Mouse (Mus musculus): Measurements from ENCODE around the gene Syp.

The Syp gene

DNA sequence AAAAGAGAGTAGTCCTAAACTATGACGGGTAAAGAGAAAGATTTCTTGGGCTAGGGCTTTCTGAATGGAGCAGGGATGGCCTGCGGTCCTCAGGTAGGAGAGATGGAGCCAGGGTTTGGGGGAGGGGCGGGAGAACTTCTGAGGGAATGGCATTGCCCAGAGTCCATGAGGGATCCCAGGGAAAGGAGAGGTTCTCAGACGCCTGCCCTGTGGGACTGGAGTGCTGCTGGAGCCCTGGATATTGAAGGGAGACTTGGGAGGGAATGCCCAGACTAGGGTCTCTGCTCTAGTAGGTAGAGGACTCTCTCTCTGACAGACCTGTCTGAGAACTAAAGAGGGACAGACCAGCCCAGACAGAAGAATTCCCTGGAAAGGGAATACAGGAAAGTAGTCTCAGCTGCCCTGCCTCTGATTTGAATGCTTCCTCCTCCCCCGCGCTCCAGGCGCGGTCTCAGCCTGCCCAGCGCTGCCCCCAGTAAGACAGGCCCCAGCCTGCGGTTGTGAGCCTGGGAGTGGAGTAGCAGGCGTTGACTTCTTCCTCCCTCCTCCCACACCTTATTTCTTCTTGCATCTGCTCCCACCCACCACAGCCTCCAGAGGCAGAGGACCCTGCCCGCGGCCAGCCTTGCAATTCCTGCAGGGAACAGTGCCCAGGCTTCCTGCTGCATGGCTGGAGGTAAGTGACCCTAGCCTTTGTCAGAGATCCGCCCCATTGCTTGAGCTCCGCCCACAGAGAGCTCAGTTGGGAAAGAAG, 19.9 kb downstream of the Syp start:
- ChIA-PET POLR2A (interaction anchor here in 3 of 4 experiments (0.6 to 2.0 kb wide), 21 partner anchors 7 to 394 kb away, joined by 3 to 27 read pairs (median 4); partner anchors contain the start of genes Plp2 (in 2 of the 3), Gripap1 (in 1 of the 3), Otud5 (in 1 of the 3) and Ppp1r3f (in 1 of the 3)), CTCF (interaction anchor here in 2 of 4 experiments (0.5 to 1.6 kb wide), 8 partner anchors 10 to 35 kb away, joined by 3 to 11 read pairs (median 3); partner anchors contain the start of gene Plp2 (in 1 of the 2))

DNA sequence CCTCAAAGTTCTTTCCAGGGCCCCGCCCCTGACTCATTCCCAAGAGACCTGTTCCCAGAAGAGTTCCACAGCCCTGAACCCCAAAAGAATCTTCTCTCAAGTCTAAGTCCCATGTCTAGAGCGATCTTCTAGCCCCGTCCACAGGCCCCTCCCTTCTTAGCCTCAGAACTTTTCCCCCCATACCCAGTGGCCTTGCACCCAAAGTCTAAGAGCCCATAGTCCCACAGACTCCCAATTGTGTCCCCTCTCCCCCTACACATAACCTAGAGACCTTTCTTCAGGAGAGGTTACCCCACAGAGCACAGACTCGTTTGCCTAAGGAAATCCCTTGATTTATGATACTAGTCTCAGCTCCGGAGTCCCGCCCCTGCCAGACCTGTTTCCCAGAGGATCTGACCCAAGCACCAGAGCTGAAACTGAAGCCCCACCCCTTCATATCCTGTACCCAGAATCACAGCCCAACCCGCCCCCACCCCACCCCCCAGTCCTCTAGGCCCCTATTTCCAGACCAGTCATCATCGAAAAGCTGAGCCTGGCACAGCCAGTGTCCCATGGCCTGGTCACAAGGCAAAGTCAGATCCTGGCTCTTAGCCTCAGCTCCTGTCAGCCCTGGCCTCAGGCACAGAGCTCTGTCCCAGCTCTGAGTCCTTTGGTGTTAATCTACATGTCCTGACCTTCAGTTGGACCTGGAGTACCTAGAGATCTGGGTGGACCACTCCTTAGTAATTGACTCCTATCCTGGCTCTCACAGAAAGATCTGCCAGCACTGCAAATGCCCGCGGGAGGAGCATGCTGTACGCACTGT, 20.7 kb downstream of the Syp start:
- CTCF ChIA-PET, result interaction anchor here in 2 of 4 experiments (0.5 to 1.6 kb wide), 8 partner anchors 9 to 34 kb away, joined by 3 to 11 read pairs (median 3); partner anchors contain the start of gene Plp2 (in 1 of the 2)
- POLR2A ChIA-PET, result interaction anchor here in 3 of 4 experiments (0.7 to 2.0 kb wide), 20 partner anchors 8 to 394 kb away, joined by 3 to 27 read pairs (median 4); partner anchors contain the start of genes Plp2 (in 2 of the 3), Gpkow (in 1 of the 3), Gripap1 (in 1 of the 3) and Otud5 (in 1 of the 3)

DNA sequence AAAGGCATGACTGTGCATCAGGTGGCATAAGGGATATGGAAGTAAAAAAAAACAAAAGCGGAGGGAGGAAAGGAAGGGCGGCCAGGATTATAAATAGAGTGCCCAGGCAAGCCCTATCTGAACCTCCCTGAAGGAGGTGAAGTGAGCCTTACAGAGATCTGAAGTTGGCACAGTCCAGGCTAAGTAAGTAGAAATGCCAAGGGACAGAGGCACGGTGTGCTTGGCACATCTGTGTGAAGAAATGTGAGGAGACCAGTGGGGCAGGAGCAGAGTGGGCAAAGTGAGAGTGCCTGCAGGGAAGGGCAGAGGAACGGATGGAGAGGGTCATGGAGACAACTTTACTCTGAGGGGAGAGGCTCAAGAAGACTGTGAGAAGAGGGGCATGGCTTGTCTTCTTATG, 22.8 kb downstream of the Syp start:
- ChIA-PET CTCF (interaction anchor here in 1 of 4 experiments (0.6 kb wide), 1 partner anchor 101 kb away, joined by 5 read pairs; no protein-coding TSS in a partner anchor), POLR2A (no interaction called here)

DNA sequence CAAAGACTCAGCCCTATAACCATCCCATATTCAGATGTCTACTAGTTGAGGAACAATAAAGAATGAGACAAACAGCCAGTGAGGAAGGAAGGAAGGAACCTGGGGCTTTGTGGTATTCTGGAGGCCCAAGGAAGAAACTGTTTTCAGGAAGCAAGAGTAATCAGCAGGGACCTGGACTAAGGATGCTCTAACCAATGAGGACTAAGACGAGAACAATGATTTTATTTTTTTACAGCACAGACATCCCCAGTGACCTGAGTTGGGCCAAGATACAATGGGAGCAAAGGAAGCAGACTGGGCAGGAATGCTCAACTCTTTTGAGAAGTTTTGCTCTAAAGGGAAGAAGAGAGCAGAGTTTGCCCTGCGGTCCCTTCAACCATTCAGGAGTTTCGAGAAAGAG, 24.7 kb downstream of the Syp start:
- POLR2A ChIA-PET, result interaction anchor here in 1 of 4 experiments (4.3 kb wide), 1 partner anchor 11 kb away, joined by 21 read pairs; no protein-coding TSS in a partner anchor

GRCm38 (mm10) chrX:7664791-7665190, 26.5 kb downstream of the Syp start:
- ChIA-PET CTCF (no interaction called here), POLR2A (interaction anchor here in 3 of 4 experiments (0.5 to 4.3 kb wide), 8 partner anchors 8 to 283 kb away, joined by 3 to 21 read pairs (median 5); partner anchors contain the start of genes Hdac6 (in 1 of the 3), Praf2 (in 1 of the 3), Prickle3 (in 1 of the 3) and Syp (in 1 of the 3))

More for the DNA sequence above, 24.7 kb downstream of the Syp start:
- CTCF ChIA-PET, result no interaction called here

GRCm38 (mm10) chrX:7665739-7666502, 27.6 kb downstream of the Syp start:
- CTCF ChIA-PET, result no interaction called here
- POLR2A ChIA-PET, result interaction anchor here in 2 of 4 experiments (0.8 to 4.3 kb wide), 7 partner anchors 8 to 92 kb away, joined by 3 to 21 read pairs (median 6); partner anchors contain the start of genes Foxp3 (in 1 of the 2), Ppp1r3f (in 1 of the 2), Praf2 (in 1 of the 2) and Prickle3 (in 1 of the 2)

DNA sequence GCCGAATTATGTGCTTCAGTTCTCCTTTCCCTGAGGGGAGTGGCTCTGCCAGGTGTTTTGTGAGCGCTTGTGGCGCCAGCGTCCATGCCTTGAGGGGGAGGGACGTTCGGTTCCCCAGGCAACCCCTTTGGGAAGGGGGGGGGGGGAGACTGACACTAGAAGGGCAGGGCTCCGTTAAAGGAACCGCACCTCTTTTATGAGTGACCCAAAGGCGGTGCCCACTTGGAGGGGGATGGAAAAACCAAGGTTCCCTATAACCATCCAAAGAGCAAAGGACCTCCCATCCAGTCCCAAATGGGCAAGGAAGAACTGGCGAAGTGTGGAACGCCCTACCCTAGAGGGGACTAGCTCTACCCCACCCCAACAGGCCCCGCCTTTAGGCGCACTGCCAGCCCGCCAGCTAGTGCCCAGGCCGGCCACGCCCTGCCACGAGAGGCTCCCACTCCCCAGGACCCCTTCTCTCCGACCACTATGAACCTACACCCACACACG, 32.2 kb downstream of the Syp start:
- ChIA-PET CTCF (interaction anchor here in 2 of 4 experiments (0.8 to 1.7 kb wide), 4 partner anchors 9 to 25 kb away, joined by 3 to 6 read pairs (median 4); no protein-coding TSS in a partner anchor), POLR2A (interaction anchor here in 3 of 4 experiments (0.8 to 3.2 kb wide), 24 partner anchors 9 to 249 kb away, joined by 3 to 27 read pairs (median 4); partner anchors contain the start of genes Gm45208 (in 1 of the 3), Gpkow (in 1 of the 3), Prickle3 (in 1 of the 3) and Wdr45 (in 1 of the 3))

GRCm38 (mm10) chrX:7670921-7671623, 32.8 kb downstream of the Syp start, which contains the start of gene Plp2:
Plp2 (minus strand) TSS chrX:7671390.
- ChIA-PET CTCF (interaction anchor here in 2 of 4 experiments (0.8 to 1.7 kb wide), 4 partner anchors 9 to 26 kb away, joined by 3 to 6 read pairs (median 4); no protein-coding TSS in a partner anchor), POLR2A (interaction anchor here (0.7 to 3.2 kb wide), 23 partner anchors 8 to 331 kb away, joined by 3 to 27 read pairs (median 4); partner anchors contain the start of genes Prickle3 (in 2 of the 4), Gm45208 (in 1 of the 4) and Gpkow (in 1 of the 4))

- POLR2A ChIA-PET, result interaction anchor here in 3 of 4 experiments (0.7 to 3.7 kb wide), 10 partner anchors 9 to 92 kb away, joined by 3 to 23 read pairs (median 16); partner anchors contain the start of genes Praf2 (in 1 of the 3) and Wdr45 (in 1 of the 3)
- CTCF ChIA-PET, result interaction anchor here in 1 of 4 experiments (0.6 kb wide), 1 partner anchor 105 kb away, joined by 5 read pairs; no protein-coding TSS in a partner anchor
These were observed 34.5 kb downstream of the Syp start for GRCm38 (mm10) chrX:7672739-7673138.

DNA sequence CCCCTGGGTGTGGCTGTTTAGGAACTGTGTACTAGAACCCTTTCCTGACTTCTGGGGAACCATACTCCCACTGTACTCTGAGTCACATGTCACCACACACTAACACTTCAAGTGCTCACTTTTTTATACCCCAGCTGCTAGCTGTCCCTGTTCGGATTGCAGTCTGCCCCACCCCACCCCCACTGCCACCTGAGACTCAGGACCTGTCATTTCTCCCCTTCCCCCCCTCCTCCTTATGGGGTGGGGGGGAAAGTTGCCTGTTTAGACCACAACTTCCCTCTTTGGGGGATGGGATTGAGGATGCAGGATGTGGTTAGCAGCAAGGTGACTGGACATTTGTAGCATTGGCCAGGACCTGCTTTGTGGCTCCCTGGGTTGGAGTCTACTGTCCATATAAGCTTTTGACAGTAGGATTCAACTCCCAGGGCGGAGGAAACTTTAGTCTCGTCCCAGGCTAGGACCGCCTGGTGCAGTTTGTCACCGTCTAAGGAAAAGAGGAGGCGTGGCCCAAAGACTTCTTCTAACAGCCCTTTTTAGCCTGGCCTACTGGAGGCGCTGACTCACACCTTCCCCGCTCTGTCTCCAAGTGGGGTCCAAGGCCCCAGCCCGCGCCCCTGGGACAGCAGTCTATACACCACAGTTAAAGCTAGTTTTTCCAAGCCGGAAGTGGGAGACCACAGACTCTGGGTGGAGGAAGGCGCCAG, 35.5 kb downstream of the Syp start:
- CTCF ChIA-PET, result interaction anchor here in 3 of 4 experiments (0.6 to 2.1 kb wide), 8 partner anchors 15 to 253 kb away, joined by 3 to 11 read pairs (median 5); partner anchors contain the start of gene Ppp1r3f (in 1 of the 3)
- POLR2A ChIA-PET, result interaction anchor here in 3 of 4 experiments (0.5 to 3.7 kb wide), 31 partner anchors 9 to 378 kb away, joined by 3 to 23 read pairs (median 4); partner anchors contain the start of genes Praf2 (in 2 of the 3), Prickle3 (in 2 of the 3), Wdr45 (in 2 of the 3) and Clcn5 (in 1 of the 3)

DNA sequence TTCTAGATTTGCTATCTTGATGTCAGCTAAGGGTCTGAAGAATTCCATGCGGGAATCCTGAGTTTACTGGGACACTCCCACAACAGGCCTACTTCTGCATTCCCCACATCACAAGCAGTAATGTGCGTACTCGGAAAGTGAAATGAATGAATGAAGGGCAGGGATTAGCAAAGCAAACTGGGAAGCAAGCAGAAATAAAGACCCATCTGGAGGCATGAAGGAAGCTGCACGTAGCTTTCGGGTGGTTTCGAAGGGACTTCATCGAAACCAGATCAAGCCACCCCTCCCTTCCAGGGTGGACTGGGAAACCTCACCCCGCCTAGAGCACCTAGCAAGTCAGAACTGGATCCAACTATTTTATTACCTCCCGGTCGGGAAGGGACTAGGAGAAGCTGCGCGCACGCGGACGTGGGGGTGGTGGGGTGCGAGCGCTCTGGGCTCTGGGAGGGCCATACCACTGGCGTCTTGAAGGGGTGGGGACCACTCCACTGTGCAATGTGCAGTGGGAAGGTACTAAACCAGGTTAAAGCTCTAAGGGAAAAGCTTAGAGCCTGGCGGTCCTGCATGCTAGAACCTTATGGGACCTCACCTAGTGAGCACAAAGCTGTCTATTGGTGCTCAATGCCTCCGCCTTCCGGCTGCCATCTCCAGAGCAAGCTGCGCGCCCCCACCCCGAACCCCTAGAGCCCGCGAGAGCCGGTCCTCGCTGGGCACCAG, 36.2 kb downstream of the Syp start:
- CTCF ChIA-PET, result interaction anchor here (0.6 to 2.1 kb wide), 11 partner anchors 12 to 253 kb away, joined by 3 to 11 read pairs (median 4); partner anchors contain the start of genes Ppp1r3f (in 1 of the 4) and Wdr45 (in 1 of the 4)
- POLR2A ChIA-PET, result interaction anchor here in 3 of 4 experiments (0.6 to 3.7 kb wide), 37 partner anchors 8 to 377 kb away, joined by 3 to 23 read pairs (median 4); partner anchors contain the start of genes Gpkow (in 2 of the 3), Prickle3 (in 2 of the 3), Wdr45 (in 2 of the 3) and Clcn5 (in 1 of the 3)

DNA sequence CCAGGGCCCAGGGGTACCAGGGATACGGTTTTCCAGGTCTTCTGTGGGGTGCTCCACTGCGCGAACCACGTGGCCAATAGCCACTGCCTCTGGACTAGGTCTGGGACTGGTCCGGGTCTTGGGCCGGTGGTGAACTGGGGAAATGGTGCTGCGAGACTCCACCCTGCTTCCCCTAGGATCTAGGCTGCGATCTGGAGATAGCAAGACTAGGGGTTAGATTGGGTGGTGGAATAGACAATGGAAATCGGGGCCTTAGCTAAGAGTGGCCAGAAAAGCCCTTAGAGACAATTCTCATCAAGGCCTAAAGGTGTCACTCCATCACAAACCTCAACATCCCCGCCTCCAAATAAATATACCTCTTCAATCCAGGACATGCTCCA, 36.7 kb downstream of the Syp start:
- ChIA-PET CTCF (interaction anchor here in 3 of 4 experiments (0.6 to 2.1 kb wide), 9 partner anchors 12 to 101 kb away, joined by 4 to 11 read pairs (median 5); partner anchors contain the start of genes Ppp1r3f (in 1 of the 3) and Wdr45 (in 1 of the 3)), POLR2A (interaction anchor here in 3 of 4 experiments (0.6 to 3.7 kb wide), 34 partner anchors 8 to 515 kb away, joined by 3 to 23 read pairs (median 4); partner anchors contain the start of genes Gpkow (in 2 of the 3), Prickle3 (in 2 of the 3), Wdr45 (in 2 of the 3) and Clcn5 (in 1 of the 3))

DNA sequence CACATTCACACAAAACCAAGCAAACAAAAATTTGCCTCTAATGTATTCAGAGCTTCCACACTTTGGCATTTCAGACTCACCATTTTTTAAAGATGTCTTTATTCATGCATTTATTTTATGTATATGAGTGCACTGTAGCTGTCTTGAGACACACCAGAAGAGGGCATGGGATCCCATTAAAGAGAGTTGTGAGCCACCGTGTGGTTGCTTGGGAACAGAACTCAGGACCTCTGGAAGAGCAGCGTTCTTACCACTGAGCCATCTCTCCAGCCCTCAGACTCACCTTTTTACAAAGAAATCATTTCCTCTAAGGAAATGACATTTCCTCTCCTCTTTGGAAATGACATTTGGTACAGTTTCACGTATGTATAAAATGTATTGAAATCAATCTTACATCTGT, 40.7 kb downstream of the Syp start:
- ChIA-PET CTCF (interaction anchor here in 2 of 4 experiments (0.5 to 1.4 kb wide), 11 partner anchors 8 to 258 kb away, joined by 3 to 10 read pairs (median 5); partner anchors contain the start of genes Gpkow (in 1 of the 2), Plp2 (in 1 of the 2) and Wdr45 (in 1 of the 2)), POLR2A (interaction anchor here in 3 of 4 experiments (0.5 to 1.4 kb wide), 14 partner anchors 8 to 116 kb away, joined by 3 to 7 read pairs (median 3); partner anchors contain the start of genes Gpkow (in 2 of the 3) and Prickle3 (in 1 of the 3))

Measured in embryonic stem cell, embryonic (primary cell).